Mouse (Mus musculus): ENCODE data around the gene Bex1. TPM values are rescaled to one million over a fixed set of nuclear protein-coding genes. Genes with fewer than 3 reads are reported as not detected.
"Not testable (repeated sequence)": the region's sequence is repeated elsewhere in the genome, so short reads cannot be mapped to it uniquely, and the experiment has no call there.

Bex1 gene
- polyA plus RNA-seq (2014; fragmentation: Nextera tagmentation; extraction: Ambion mirVana) = 131 and 140 TPM in 2 replicates

GRCm38 (mm10) chrX:136214729-136215677 lies at the start of gene Bex1, which contains the start of gene Tceal7:
Gene Bex1, minus strand, starts transcription at chrX:136215513.
Gene Tceal7, plus strand, starts transcription at chrX:136214779.
- H3K27ac ChIP-seq (replicated peaks; ENCODE audit: low read depth, low read length); H3K9me3 ChIP-seq (ENCODE audit: control insufficient read depth, low read length); DNase-seq (ENCODE audit: low spot score); H3K36me3 ChIP-seq (ENCODE audit: control insufficient read depth, insufficient read depth, low read length); H3K4me1 ChIP-seq (ENCODE audit: control insufficient read depth, insufficient read depth, low read length); H3K27me3 ChIP-seq (replicated peaks; ENCODE audit: control insufficient read depth, insufficient read depth, low read length): not testable (repeated sequence)
- WGBS = 35% methylated on average over 6 of the region's 67 CpGs
- peak; percentile 93 for ATAC-seq (ENCODE audit: low read depth)
- peak within 1 kb of the TSS; percentile 30 for H3K4me3 ChIP-seq (ENCODE audit: low read depth, low read length)
- peak within 1 kb of the TSS; percentile 46 for H3K4me2 ChIP-seq (ENCODE audit: low read depth, low read length)
- H3K9ac ChIP-seq (ENCODE audit: low read depth, low read length) = 0 out of 2 replicates have a peak within 1 kb of the TSS, but pooled peaks have one; percentile 1

GRCm38 (mm10) chrX:136252023-136252729 lies 36.9 kb upstream of the Bex1 start:
- Histone ChIP-seq H3K4me1 (ENCODE audit: control insufficient read depth, insufficient read depth, low read length) (no peaks in the 10 kb centered on the region), H3K27ac (replicated peaks; ENCODE audit: low read depth, low read length) (no peak overlapping the region), H3K4me2 (ENCODE audit: low read depth, low read length) (no peak overlapping the region), H3K36me3 (ENCODE audit: control insufficient read depth, insufficient read depth, low read length) (0 out of 2 replicates have a peak, but pooled peaks cover 5% of the 10 kb centered on the region), H3K9ac (ENCODE audit: low read depth, low read length) (no peak overlapping the region), H3K27me3 (replicated peaks; ENCODE audit: control insufficient read depth, insufficient read depth, low read length) (0 out of 2 replicates have a peak, but pooled peaks cover 2% of the 10 kb centered on the region), H3K9me3 (ENCODE audit: control insufficient read depth, low read length) (no peaks in the 10 kb centered on the region), H3K4me3 (ENCODE audit: low read depth, low read length) (no peak overlapping the region)
- 74% methylated on average over 6 of the region's 6 CpGs for WGBS
- ATAC-seq (ENCODE audit: low read depth) (no peak), DNase-seq (ENCODE audit: low spot score) (no peak)

GRCm38 (mm10) chrX:136249671-136250070 lies 34.4 kb upstream of the Bex1 start:
- Histone ChIP-seq H3K36me3 (ENCODE audit: control insufficient read depth, insufficient read depth, low read length) (0 out of 2 replicates have a peak, but pooled peaks cover 5% of the 10 kb centered on the region), H3K4me1 (ENCODE audit: control insufficient read depth, insufficient read depth, low read length) (no peaks in the 10 kb centered on the region), H3K27me3 (replicated peaks; ENCODE audit: control insufficient read depth, insufficient read depth, low read length) (peaks cover 2% of the 10 kb centered on the region; the same call in 1 of the 2 replicates), H3K4me3 (ENCODE audit: low read depth, low read length) (no peak overlapping the region), H3K4me2 (ENCODE audit: low read depth, low read length) (no peak overlapping the region), H3K27ac (replicated peaks; ENCODE audit: low read depth, low read length) (no peak overlapping the region), H3K9ac (ENCODE audit: low read depth, low read length) (no peak overlapping the region), H3K9me3 (ENCODE audit: control insufficient read depth, low read length) (no peaks in the 10 kb centered on the region)
- whole genome bisulfite sequencing = 73% methylated on average over 7 of the region's 7 CpGs
- DNase-seq (ENCODE audit: low spot score) (no peak), ATAC-seq (ENCODE audit: low read depth) (no peak)

GRCm38 (mm10) chrX:136248811-136249210 lies 33.5 kb upstream of the Bex1 start:
- Histone ChIP-seq H3K27ac (replicated peaks; ENCODE audit: low read depth, low read length) (no peak overlapping the region), H3K27me3 (replicated peaks; ENCODE audit: control insufficient read depth, insufficient read depth, low read length) (peaks cover 2% of the 10 kb centered on the region; the same call in 1 of the 2 replicates), H3K9ac (ENCODE audit: low read depth, low read length) (no peak overlapping the region), H3K36me3 (ENCODE audit: control insufficient read depth, insufficient read depth, low read length) (0 out of 2 replicates have a peak, but pooled peaks cover 5% of the 10 kb centered on the region), H3K4me3 (ENCODE audit: low read depth, low read length) (no peak overlapping the region), H3K4me1 (ENCODE audit: control insufficient read depth, insufficient read depth, low read length) (no peaks in the 10 kb centered on the region), H3K4me2 (ENCODE audit: low read depth, low read length) (no peak overlapping the region), H3K9me3 (ENCODE audit: control insufficient read depth, low read length) (no peaks in the 10 kb centered on the region)
- 67% methylated on average over 6 of the region's 6 CpGs for WGBS
- DNase-seq (ENCODE audit: low spot score) (peak; percentile 64), ATAC-seq (ENCODE audit: low read depth) (no peak; the same call in 1 of the 2 replicates)

- H3K4me3 ChIP-seq (ENCODE audit: low read depth, low read length) = peak overlapping the region; percentile 61
- ATAC-seq (ENCODE audit: low read depth) = peak; percentile 76
- peak overlapping the region; percentile 49 for H3K4me2 ChIP-seq (ENCODE audit: low read depth, low read length)
- WGBS = 23% methylated on average over 12 of the region's 15 CpGs
- H3K27me3 ChIP-seq (replicated peaks; ENCODE audit: control insufficient read depth, insufficient read depth, low read length) = no peaks in the 10 kb centered on the region; the same call in 1 of the 2 replicates
- peak overlapping the region; percentile 89 for H3K27ac ChIP-seq (replicated peaks; ENCODE audit: low read depth, low read length)
- H3K9me3 ChIP-seq (ENCODE audit: control insufficient read depth, low read length) = no peaks in the 10 kb centered on the region
- H3K4me1 ChIP-seq (ENCODE audit: control insufficient read depth, insufficient read depth, low read length) = no peaks in the 10 kb centered on the region
- H3K9ac ChIP-seq (ENCODE audit: low read depth, low read length) = peak overlapping the region; percentile 80
- peak; percentile 70 for DNase-seq (ENCODE audit: low spot score)
- 0 out of 2 replicates have a peak, but pooled peaks cover 5% of the 10 kb centered on the region for H3K36me3 ChIP-seq (ENCODE audit: control insufficient read depth, insufficient read depth, low read length)
Observed at GRCm38 (mm10) chrX:136245521-136246071, 30.3 kb upstream of the Bex1 start.

GRCm38 (mm10) chrX:136244574-136245229 lies 29.4 kb upstream of the Bex1 start, which contains the start of gene Tceal9:
Gene Tceal9, plus strand, starts transcription at chrX:136245079.
- Histone ChIP-seq H3K4me1 (ENCODE audit: control insufficient read depth, insufficient read depth, low read length) (no peaks in the 10 kb centered on the region), H3K36me3 (ENCODE audit: control insufficient read depth, insufficient read depth, low read length) (0 out of 2 replicates have a peak, but pooled peaks cover 5% of the 10 kb centered on the region), H3K27ac (replicated peaks; ENCODE audit: low read depth, low read length) (peak within 1 kb of the TSS; percentile 89), H3K4me2 (ENCODE audit: low read depth, low read length) (peak within 1 kb of the TSS; percentile 51), H3K27me3 (replicated peaks; ENCODE audit: control insufficient read depth, insufficient read depth, low read length) (no peaks in the 10 kb centered on the region; the same call in 1 of the 2 replicates), H3K9me3 (ENCODE audit: control insufficient read depth, low read length) (no peaks in the 10 kb centered on the region), H3K4me3 (ENCODE audit: low read depth, low read length) (peak within 1 kb of the TSS; percentile 61), H3K9ac (ENCODE audit: low read depth, low read length) (peak within 1 kb of the TSS; percentile 80)
- peak; percentile 96 for DNase-seq (ENCODE audit: low spot score)
- peak; percentile 92 for ATAC-seq (ENCODE audit: low read depth)
- 27% methylated on average over 20 of the region's 20 CpGs for WGBS

GRCm38 (mm10) chrX:136243181-136243580 lies 27.9 kb upstream of the Bex1 start:
- H3K27me3 ChIP-seq (replicated peaks; ENCODE audit: control insufficient read depth, insufficient read depth, low read length) = no peaks in the 10 kb centered on the region; the same call in 1 of the 2 replicates
- no peak overlapping the region for H3K4me3 ChIP-seq (ENCODE audit: low read depth, low read length)
- no peak overlapping the region for H3K27ac ChIP-seq (replicated peaks; ENCODE audit: low read depth, low read length)
- H3K4me2 ChIP-seq (ENCODE audit: low read depth, low read length) = no peak overlapping the region
- DNase-seq (ENCODE audit: low spot score) = no peak
- no peak for ATAC-seq (ENCODE audit: low read depth)
- no peak overlapping the region for H3K9ac ChIP-seq (ENCODE audit: low read depth, low read length)
- 0 out of 2 replicates have a peak, but pooled peaks cover 5% of the 10 kb centered on the region for H3K36me3 ChIP-seq (ENCODE audit: control insufficient read depth, insufficient read depth, low read length)
- H3K4me1 ChIP-seq (ENCODE audit: control insufficient read depth, insufficient read depth, low read length) = no peaks in the 10 kb centered on the region
- 85% methylated on average over 2 of the region's 2 CpGs for WGBS
- H3K9me3 ChIP-seq (ENCODE audit: control insufficient read depth, low read length) = no peaks in the 10 kb centered on the region
